Mouse (Mus musculus) heart, postnatal 0 days (tissue): ENCODE data around the gene Zswim7.

Experiments used
- CTCF ChIP-seq: IDR thresholded peaks from 2 replicates; pipeline ENCODE4 v1.5.1; 2016; ENCODE audit warnings: antibody characterized with exemption, control low read depth, low read depth
- EP300 ChIP-seq: IDR thresholded peaks from 2 replicates; pipeline ENCODE4 v1.6.1; 2016; ENCODE audit warnings: antibody characterized with exemption, low read depth

- TF ChIP-seq EP300 (no peak), CTCF (no peak)
These were observed 17.6 kb downstream of the Zswim7 start for GRCm38 (mm10) chr11:62263599-62263998.
